Mouse (Mus musculus) spleen, adult 2 months (tissue): Measurements from ENCODE around the gene Mbnl1. TPM values are rescaled to one million over a fixed set of nuclear protein-coding genes. Genes with fewer than 3 reads are reported as not detected.
"Not testable (repeated sequence)": the region's sequence is repeated elsewhere in the genome, so short reads cannot be mapped to it uniquely, and the experiment has no call there.

Experiments
- DNase-seq, 2 experiments: peaks; one replicate each; pipeline versions ENCODE4 v3.0.0 to v3.0.0-alpha.2; 2012 to 2021; ENCODE audit warnings: low spot score in 2 of 2, low read depth in 1 of 2
- H3K27ac ChIP-seq: fragments of 200-500 bp; 2 replicates; pipeline ENCODE4 v1.5.1; 2012; ENCODE audit warnings: low read length, inconsistent platforms; ENCODE audit not compliant: insufficient read depth
- H3K27me3 ChIP-seq: fragments of 200-500 bp; 2 replicates; pipeline ENCODE4 v1.6.1; 2012; ENCODE audit warnings: mild to moderate bottlenecking, moderate library complexity, low read length, inconsistent platforms; ENCODE audit not compliant: control insufficient read depth, insufficient read depth
- H3K36me3 ChIP-seq: fragments of 200-500 bp; 2 replicates; pipeline ENCODE4 v1.6.1; 2012; ENCODE audit warnings: mild to moderate bottlenecking, low read length, inconsistent platforms; ENCODE audit not compliant: control insufficient read depth, insufficient read depth
- H3K4me1 ChIP-seq: fragments of 200-500 bp; 2 replicates; pipeline ENCODE4 v1.6.1; 2011; ENCODE audit warnings: inconsistent platforms; ENCODE audit not compliant: control insufficient read depth, insufficient read depth, insufficient read length
- H3K4me3 ChIP-seq: fragments of 200-500 bp; 2 replicates; pipeline ENCODE4 v1.5.1; 2011; ENCODE audit warnings: mild to moderate bottlenecking, inconsistent platforms; ENCODE audit not compliant: insufficient read depth, insufficient read length; ENCODE audit errors: extremely low read depth
- CTCF ChIP-seq: fragments of 200-500 bp; IDR thresholded peaks from 2 replicates; pipeline ENCODE4 v1.5.1; 2011; ENCODE audit warnings: mild to moderate bottlenecking, inconsistent platforms; ENCODE audit not compliant: insufficient read depth, insufficient read length, insufficient replicate concordance; ENCODE audit errors: extremely low read depth
- POLR2A ChIP-seq: fragments of 200-500 bp; IDR thresholded peaks from 2 replicates; pipeline ENCODE4 v1.6.1; 2011; ENCODE audit warnings: low read depth, low read length, inconsistent platforms
- WGBS: fragments of 180-500 bp; shearing (Covaris S2); methylation state at CpG from one replicate; pipeline ENCODE4 v1.1.7; 2018; 5-methylcytosine and 5-hydroxymethylcytosine counted together
- polyA plus RNA-seq: library from polyadenylated mRNA; depleted of rRNA; stranded (reverse); fragments of >200 nt; gene quantifications from 2 replicates; pipeline ENCODE4 v1.2.3, GENCODE M21; 2012

The Mbnl1 gene
- polyA plus RNA-seq, 1 experiment: 159 TPM

GRCm38 (mm10) chr3:60480716-60481115 is 8.1 kb downstream of the Mbnl1 start:
- DNase-seq: no peak
- Histone ChIP-seq H3K4me1 (peaks cover 23% of the 10 kb centered on the region), H3K27ac (peak overlapping the region; percentile 71), H3K36me3 (no peaks in the 10 kb centered on the region), H3K27me3 (no peaks in the 10 kb centered on the region), H3K4me3 (no peak overlapping the region)
- 40% methylated on average over 2 of the region's 2 CpGs for WGBS
- no peak for TF ChIP-seq POLR2A

- no peak overlapping the region for H3K4me3 ChIP-seq
- peak; percentile 38 to 73 for DNase-seq
- TF ChIP-seq POLR2A (no peak), CTCF (no peak)
- H3K27me3 ChIP-seq: no peaks in the 10 kb centered on the region
- no peaks in the 10 kb centered on the region for H3K36me3 ChIP-seq
- H3K4me1 ChIP-seq: peaks cover 28% of the 10 kb centered on the region
- H3K27ac ChIP-seq: peak overlapping the region; percentile 58; the same call in 1 of the 2 replicates
- WGBS: 8% methylated on average over 2 of the region's 2 CpGs
Measured at GRCm38 (mm10) chr3:60481740-60482399, 9.2 kb downstream of the Mbnl1 start.

- no peak for TF ChIP-seq POLR2A
- TF ChIP-seq CTCF: no peak
- H3K4me1 ChIP-seq: peaks cover 30% of the 10 kb centered on the region
- H3K27me3 ChIP-seq: no peaks in the 10 kb centered on the region
- H3K27ac ChIP-seq: no peak overlapping the region
- H3K36me3 ChIP-seq: no peaks in the 10 kb centered on the region
- DNase-seq: no peak
- no peak overlapping the region for H3K4me3 ChIP-seq
Measured at GRCm38 (mm10) chr3:60483305-60483704, 10.7 kb downstream of the Mbnl1 start.

- Histone ChIP-seq H3K4me1 (peaks cover 21% of the 10 kb centered on the region), H3K27ac (peak overlapping the region; percentile 70), H3K27me3 (no peaks in the 10 kb centered on the region), H3K36me3 (no peaks in the 10 kb centered on the region), H3K4me3 (no peak overlapping the region; the same call in 1 of the 2 replicates)
- TF ChIP-seq POLR2A: no peak
- TF ChIP-seq CTCF: no peak
- 54% methylated on average over 4 of the region's 4 CpGs for WGBS
- DNase-seq: no peak
Measured at GRCm38 (mm10) chr3:60485987-60486712, 13.5 kb downstream of the Mbnl1 start.

GRCm38 (mm10) chr3:60486713-60487170 is 14.1 kb downstream of the Mbnl1 start:
- TF ChIP-seq POLR2A (no peak), CTCF (no peak)
- H3K27me3 ChIP-seq: no peaks in the 10 kb centered on the region
- H3K36me3 ChIP-seq: no peaks in the 10 kb centered on the region
- peaks cover 21% of the 10 kb centered on the region for H3K4me1 ChIP-seq
- no peak overlapping the region for H3K4me3 ChIP-seq
- 38% methylated on average over 3 of the region's 3 CpGs for WGBS
- peak overlapping the region; percentile 51 for H3K27ac ChIP-seq
- no peak for DNase-seq

GRCm38 (mm10) chr3:60489509-60489908 is 16.9 kb downstream of the Mbnl1 start:
- Histone ChIP-seq H3K36me3 (no peaks in the 10 kb centered on the region), H3K27me3 (no peaks in the 10 kb centered on the region), H3K4me1 (peaks cover 9% of the 10 kb centered on the region), H3K4me3 (no peak overlapping the region), H3K27ac (no peak overlapping the region)
- no peak for DNase-seq
- no peak for TF ChIP-seq CTCF
- no peak for TF ChIP-seq POLR2A
- WGBS: 94% methylated on average over 6 of the region's 6 CpGs

- not testable (repeated sequence) for H3K27ac ChIP-seq, H3K27me3 ChIP-seq, H3K4me3 ChIP-seq, H3K36me3 ChIP-seq, DNase-seq
- 63% methylated on average over 9 of the region's 16 CpGs for WGBS
- peaks cover 20% of the 10 kb centered on the region for H3K4me1 ChIP-seq
Measured at GRCm38 (mm10) chr3:60494774-60495535, 22.3 kb downstream of the Mbnl1 start.
